Mouse (Mus musculus) 416B (cell line): ENCODE results near the gene Slc22a29.
"Not testable (repeated sequence)": the region's sequence is repeated elsewhere in the genome, so short reads cannot be mapped to it uniquely, and the experiment has no call there.

ENCODE experiments used
- DNase-seq: peaks from one replicate; pipeline ENCODE4 v3.0.0; 2011; ENCODE audit warnings: low read depth

The Slc22a29 gene

DNA sequence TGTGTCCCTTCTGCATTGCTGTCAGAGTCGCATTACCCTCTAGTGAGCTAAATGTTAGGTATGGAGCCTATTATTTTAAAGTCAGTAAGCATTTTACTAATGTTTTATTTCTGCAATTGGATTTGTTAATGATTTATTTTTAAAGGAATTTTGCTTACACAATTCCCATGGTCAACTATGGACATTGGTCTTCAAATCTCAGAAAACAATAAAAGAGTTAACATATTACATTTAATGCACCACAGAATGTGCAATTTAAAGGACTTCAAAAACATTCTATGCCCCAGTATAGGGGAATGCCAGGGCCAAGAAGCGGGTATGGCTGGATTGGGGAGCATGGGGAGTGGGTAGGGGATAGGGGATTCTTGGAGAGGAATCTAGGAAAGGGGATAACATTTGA is at the start of gene Slc22a29:
Gene Slc22a29, minus strand, starts transcription at position 101 of the 400 bp plus-strand sequence.
- no peak for DNase-seq

DNA sequence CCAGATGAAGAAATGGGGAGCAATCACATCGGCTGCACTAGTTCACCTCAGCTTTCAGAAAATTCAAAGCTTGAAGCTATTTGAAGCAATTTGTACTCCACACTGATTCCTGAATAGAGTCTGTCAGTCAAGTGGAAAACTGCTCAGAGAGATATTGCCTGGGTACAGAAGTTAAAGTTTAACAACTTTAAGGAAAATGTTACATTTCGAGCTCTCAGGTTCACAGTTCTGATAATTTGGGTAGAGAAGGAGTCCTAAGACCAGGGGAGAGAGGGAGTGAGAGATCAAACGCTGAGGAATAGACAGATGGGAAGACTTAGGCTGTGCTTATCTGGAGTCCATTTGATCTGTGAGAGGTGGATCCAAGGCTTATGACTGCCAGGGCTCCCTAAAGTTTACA is 46.6 kb upstream of the Slc22a29 start:
- DNase-seq = no peak

DNA sequence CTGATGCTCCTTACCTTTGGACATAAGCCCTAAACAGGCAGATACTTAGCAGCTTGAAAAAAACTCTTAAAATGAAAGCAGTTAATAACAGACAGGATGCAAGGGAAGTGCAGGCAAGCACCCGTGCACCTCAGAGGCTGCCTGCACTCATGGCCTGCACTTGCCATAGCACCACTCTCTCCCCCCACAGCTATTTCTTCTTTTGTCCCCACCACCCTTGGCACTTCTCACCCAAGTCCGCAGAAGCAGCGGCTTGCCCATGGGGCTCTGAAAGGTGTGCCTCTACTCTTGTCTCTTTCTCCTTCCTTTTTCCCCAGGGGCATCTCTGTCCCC is 34.0 kb upstream of the Slc22a29 start:
- DNase-seq = no peak

DNA sequence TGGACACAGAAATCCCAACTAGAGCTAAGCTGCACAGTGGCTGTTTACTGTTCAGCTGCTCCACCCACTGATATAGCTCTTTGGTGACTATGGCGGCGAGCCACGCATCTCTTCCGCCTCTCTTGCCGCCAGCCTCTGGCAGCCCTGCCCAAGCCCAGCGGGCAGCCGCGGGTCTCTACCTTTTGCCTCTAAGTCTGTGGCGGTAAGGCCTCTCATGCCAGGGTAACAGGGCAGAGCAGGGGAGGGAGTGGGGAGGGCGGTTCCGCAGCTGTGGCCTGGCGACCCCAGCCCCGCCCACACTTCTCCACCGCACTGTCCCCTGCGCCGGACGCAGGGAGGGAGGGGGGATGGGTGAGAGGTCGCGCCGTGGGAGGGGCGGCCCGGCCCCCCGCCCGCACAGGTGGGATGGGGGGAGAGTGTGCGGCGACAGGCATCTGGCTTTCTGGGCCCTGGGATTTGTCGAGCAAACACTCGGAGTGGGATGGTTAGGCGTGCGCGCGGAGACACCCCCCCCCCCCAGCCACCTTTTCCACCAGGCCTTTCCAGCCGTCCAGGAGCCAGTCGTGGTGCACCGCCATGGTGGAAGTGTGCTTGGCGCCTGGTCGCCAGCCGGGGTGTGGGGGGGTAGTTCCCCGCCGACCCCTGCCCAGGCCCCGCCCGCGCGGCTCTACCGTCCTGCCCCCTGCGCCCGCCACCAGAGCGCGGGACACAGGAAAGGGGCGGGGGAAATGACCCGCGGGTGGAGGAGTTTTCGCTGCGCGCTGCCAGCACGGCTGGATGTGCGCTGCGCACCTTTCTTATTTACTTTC is 33.4 kb upstream of the Slc22a29 start:
- DNase-seq = peak; percentile 48

DNA sequence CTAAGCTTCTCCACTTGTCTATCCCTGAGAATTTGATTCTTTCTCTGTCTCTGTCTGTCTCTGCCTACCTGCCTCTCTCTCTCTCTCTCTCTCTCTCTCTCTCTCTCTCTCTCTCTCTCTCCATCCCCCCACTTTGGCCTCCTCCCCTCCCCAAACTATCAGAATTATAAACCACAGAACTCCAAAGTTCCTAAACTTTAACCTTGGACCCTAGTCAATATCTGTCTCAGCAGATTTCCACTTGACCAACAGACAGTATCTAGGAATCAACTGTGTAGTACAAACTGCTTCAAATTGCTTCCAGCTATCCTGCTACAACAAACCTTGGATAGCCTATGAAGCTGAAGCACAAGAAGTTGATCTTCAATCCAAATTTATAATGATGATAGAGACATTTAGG is 10.2 kb upstream of the Slc22a29 start:
- DNase-seq = no peak

DNA sequence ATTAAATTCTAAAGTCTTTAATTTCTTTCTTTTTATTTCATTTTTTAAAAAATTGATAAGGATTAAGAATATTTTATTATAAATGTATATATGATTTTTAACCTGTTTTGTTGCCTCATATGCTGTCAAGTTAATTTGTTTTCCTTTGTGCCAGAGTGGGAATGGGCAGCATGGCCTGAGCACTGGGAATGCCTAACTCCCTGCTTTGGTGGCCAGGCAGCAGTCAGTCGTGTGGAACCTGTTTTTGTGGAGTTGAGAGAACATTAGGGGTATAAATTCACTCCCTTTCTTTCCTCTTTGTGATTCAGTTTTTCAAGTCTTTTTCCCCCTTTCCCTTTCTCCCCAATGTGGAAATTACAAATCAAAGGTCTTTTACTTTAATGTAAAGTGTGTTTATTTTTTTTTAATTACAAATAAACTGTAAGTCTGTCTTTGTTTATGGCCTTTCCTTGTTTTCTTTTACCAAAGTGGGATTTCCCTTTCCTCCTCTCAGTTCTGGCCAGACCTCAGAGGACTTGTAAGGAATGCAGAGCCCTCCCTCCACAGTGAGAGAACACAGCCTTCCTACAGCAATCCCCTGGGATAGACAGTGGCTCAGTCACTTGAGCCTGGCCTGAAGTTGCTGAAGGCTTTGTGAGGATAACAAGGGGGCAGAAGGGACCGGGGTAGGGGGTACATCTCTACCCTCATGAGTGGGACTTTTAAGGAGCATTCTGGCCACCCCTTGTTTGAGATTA is 69.7 kb downstream of the Slc22a29 start:
- no peak for DNase-seq

DNA sequence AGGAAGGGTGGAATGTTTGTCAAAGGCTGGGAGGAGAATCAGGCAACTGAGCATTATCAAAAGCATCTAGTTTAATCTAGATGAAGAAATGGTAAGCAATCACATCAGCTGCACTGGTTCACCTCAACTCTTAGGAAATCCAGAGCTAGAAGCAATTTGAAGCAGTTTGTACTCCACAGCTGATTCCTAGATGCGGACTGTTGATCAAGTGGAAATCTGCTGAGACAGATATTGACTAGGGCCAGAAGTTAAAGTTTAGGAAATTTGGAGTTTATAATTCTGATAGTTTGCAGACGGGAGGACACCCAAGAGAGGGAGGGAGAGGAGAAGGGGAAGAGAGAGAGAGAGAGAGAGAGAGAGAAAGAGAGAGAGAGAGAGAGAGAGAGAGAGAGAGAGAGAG is 76.0 kb downstream of the Slc22a29 start:
- DNase-seq = not testable (repeated sequence)

DNA sequence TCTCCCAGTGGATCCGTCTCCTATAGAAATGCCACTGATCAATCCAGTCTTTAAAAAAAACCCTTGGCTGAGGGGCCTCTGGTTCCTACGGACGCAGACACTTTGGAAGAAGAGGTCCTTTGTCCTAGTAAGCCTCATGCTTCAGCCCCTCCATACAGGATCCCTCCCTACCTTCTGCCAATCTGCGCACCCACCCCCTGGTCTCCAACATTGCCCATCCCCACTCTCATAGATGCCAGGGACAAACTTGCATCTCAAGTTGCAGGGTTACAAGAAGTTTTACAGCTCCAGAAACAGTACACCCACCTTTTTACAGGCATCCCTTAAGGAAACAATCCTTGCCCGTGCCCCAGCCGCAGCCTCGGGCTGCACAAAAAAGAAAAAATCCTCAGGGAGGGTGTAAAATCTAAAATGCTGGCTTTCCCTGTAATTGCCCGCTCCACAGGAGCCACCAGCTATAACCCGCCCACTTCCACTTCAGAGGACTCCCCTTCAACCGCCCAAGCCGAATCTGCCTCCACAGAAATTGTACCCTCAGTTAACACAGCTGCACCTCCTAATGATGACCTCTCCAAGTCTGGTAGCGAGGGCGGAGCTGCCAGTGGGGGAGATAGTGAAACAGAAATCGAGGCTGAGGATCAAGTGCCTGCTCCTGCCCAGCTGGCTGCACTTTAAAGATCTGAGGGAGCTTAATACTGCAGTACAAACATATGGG is 84.4 kb downstream of the Slc22a29 start:
- not testable (repeated sequence) for DNase-seq

DNA sequence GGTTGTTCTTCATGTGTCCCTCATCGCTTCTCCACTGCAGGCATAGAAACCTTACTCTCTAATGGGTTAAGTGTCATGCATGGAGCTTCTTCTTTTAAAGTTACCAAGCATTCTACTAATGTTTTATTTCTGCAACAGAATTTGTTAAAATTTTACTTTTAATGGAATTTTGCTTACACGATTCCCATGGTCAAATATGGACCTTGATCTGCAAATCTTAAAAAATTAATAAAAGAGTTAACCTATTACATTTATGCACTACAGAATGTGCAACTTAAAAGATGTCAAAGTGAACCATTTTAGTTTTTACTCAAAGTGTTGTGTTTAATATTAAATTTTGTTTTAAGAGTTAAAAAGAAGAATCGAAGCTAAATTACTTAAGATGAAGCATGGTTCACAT is 86.8 kb downstream of the Slc22a29 start, which contains the start of gene Slc22a28:
Gene Slc22a28, minus strand, starts transcription at position 102 of the 400 bp plus-strand sequence.
- DNase-seq = not testable (repeated sequence)
